ENCODE assay signal across 11 mouse cellular contexts in the genomic region with DNA sequence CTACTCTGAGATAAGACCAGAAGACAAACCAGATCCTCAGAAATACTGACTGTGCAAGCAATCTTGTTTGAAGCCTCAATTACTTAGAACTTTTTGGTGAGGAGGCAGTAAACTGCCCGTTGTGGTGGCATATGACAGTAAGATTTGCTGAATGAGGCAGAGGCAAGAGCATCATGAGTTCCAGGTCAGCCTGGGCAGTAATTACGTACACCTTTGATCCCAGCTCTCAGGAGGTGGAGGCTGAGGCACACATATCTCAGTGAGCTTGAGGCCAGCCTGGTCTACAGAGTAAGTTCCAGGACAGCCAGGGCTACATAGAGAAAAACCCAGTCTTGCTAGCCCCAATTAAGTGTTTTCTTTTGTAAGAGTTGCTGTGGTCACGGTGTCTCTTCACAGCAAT. TPM values are rescaled to one million over a fixed set of nuclear protein-coding genes. Genes with fewer than 3 reads are reported as not detected.
DNase-seq lines count a peak whose midpoint lies in the region; ATAC-seq and TF ChIP-seq lines count a peak whose summit lies in the region.
"Had no signal": no experiment of that assay in that cellular context is flagged by ENCODE, and none has a peak within 500 bp of the region (broad histone marks: within the 10 kb centered on the region; RNA-seq: fewer than 3 reads in every experiment).

No protein-coding gene starts in this region.

- no peak for TF ChIP-seq EP300 in heart, postnatal 0 days (IDR thresholded peaks at IDR 0.05; ENCODE audit: low read depth)

- ATAC-seq in heart, postnatal 0 days (ENCODE audit: insufficient read depth, low read depth): no peak
- ATAC-seq in hindbrain, embryonic 15.5 days (ENCODE audit: low FRiP score, low read depth): no peak
- no peak for ATAC-seq in neural tube, embryonic 12.5 days (ENCODE audit: low FRiP score, low read depth)

- no peak overlapping the region for H3K9ac ChIP-seq in heart, postnatal 0 days (replicated peaks; ENCODE audit: low read depth, low read length)
- H3K9ac ChIP-seq in hindbrain, embryonic 15.5 days: no peak overlapping the region
- H3K9ac ChIP-seq in neural tube, embryonic 12.5 days: no peak overlapping the region
- H3K9ac ChIP-seq: liver, embryonic 13.5 days had no signal

- 0 out of 2 replicates have a peak, but pooled peaks cover 9% of the 10 kb centered on the region for H3K36me3 ChIP-seq in heart, postnatal 0 days (replicated peaks; ENCODE audit: control insufficient read depth, insufficient read depth, low read length)
- H3K36me3 ChIP-seq in hindbrain, embryonic 15.5 days: 0 out of 2 replicates have a peak, but pooled peaks cover 3% of the 10 kb centered on the region
- H3K36me3 ChIP-seq in neural tube, embryonic 12.5 days: no peaks in the 10 kb centered on the region
- H3K36me3 ChIP-seq: liver, embryonic 13.5 days had no signal

- H3K27me3 ChIP-seq in heart, postnatal 0 days (ENCODE audit: control insufficient read depth, insufficient read depth, low read length): no peaks in the 10 kb centered on the region
- no peaks in the 10 kb centered on the region for H3K27me3 ChIP-seq in hindbrain, embryonic 15.5 days
- H3K27me3 ChIP-seq in neural tube, embryonic 12.5 days (replicated peaks): no peaks in the 10 kb centered on the region
- H3K27me3 ChIP-seq: liver, embryonic 13.5 days had no signal

- H3K9me3 ChIP-seq in heart, postnatal 0 days (replicated peaks; ENCODE audit: control insufficient read depth, low read length): no peaks in the 10 kb centered on the region
- H3K9me3 ChIP-seq in hindbrain, embryonic 15.5 days: no peaks in the 10 kb centered on the region
- H3K9me3 ChIP-seq in neural tube, embryonic 12.5 days: no peaks in the 10 kb centered on the region
- H3K9me3 ChIP-seq: liver, embryonic 13.5 days had no signal

- H3K4me3 ChIP-seq in heart, postnatal 0 days (ENCODE audit: low read depth, low read length): no peak overlapping the region
- H3K4me3 ChIP-seq in embryonic fibroblast, embryonic 13.5 days (ENCODE audit: insufficient read depth, low read length): no peak overlapping the region
- H3K4me3 ChIP-seq in hindbrain, embryonic 15.5 days: no peak overlapping the region
- H3K4me3 ChIP-seq in neural tube, embryonic 12.5 days: no peak overlapping the region
- H3K4me3 ChIP-seq: liver, embryonic 13.5 days had no signal

- no peak overlapping the region for H3K4me2 ChIP-seq in heart, postnatal 0 days (ENCODE audit: low read depth, low read length)
- H3K4me2 ChIP-seq in hindbrain, embryonic 15.5 days: 0 out of 2 replicates have a peak overlapping the region, but pooled peaks have one; percentile 23
- H3K4me2 ChIP-seq in neural tube, embryonic 12.5 days (replicated peaks): peak overlapping the region; percentile 40; the same call in 1 of the 2 replicates
- H3K4me2 ChIP-seq: liver, embryonic 13.5 days had no signal

- H3K27ac ChIP-seq in heart, postnatal 0 days (ENCODE audit: low read depth): peak overlapping the region; percentile 50
- peak overlapping the region; percentile 44; the same call in 1 of the 2 replicates for H3K27ac ChIP-seq in embryonic fibroblast, embryonic 13.5 days (ENCODE audit: insufficient read depth, low read length)
- H3K27ac ChIP-seq in hindbrain, embryonic 15.5 days (replicated peaks): peak overlapping the region; percentile 76
- 0 out of 2 replicates have a peak overlapping the region, but pooled peaks have one; percentile 6 for H3K27ac ChIP-seq in neural tube, embryonic 12.5 days
- H3K27ac ChIP-seq: kidney, postnatal 0 days; liver, embryonic 13.5 days had no signal

- TF ChIP-seq POLR2A in embryonic fibroblast, embryonic 13.5 days (IDR thresholded peaks at IDR 0.05; ENCODE audit: low read depth, low read length): no peak

- TF ChIP-seq CTCF in heart, postnatal 0 days (IDR thresholded peaks at IDR 0.05; ENCODE audit: low read depth): no peak
- no peak for TF ChIP-seq CTCF in embryonic fibroblast, embryonic 13.5 days (IDR thresholded peaks at IDR 0.05; ENCODE audit: borderline replicate concordance, insufficient read depth, low read length)

- no peak for DNase-seq in heart, postnatal 0 days (ENCODE audit: low spot score)
- DNase-seq in heart, adult 18-20 months: no peak
- no peak for DNase-seq in thymus, postnatal 10 days (ENCODE audit: low spot score in 2 of 2)
- no peak for DNase-seq in right cerebral cortex, adult 2 months (ENCODE audit: low spot score in 2 of 2)
- DNase-seq in adrenal gland, adult 8-10 months: no peak
- DNase-seq: liver, embryonic 13.5 days; right cerebral cortex, postnatal 14 days had no signal

- WGBS in heart, postnatal 0 days: 69% methylated on average over 3 of the region's 3 CpGs
- WGBS in hindbrain, embryonic 15.5 days: 40% methylated on average over 3 of the region's 3 CpGs
- 50% methylated on average over 3 of the region's 3 CpGs for WGBS in neural tube, embryonic 12.5 days

- H3K4me1 ChIP-seq in heart, postnatal 0 days (ENCODE audit: control insufficient read depth, insufficient read depth): 0 out of 2 replicates have a peak, but pooled peaks cover 5% of the 10 kb centered on the region
- peaks cover 5% of the 10 kb centered on the region for H3K4me1 ChIP-seq in embryonic fibroblast, embryonic 13.5 days (ENCODE audit: control insufficient read depth, insufficient read depth, low read length)
- H3K4me1 ChIP-seq in hindbrain, embryonic 15.5 days (replicated peaks): peaks cover 13% of the 10 kb centered on the region
- H3K4me1 ChIP-seq in neural tube, embryonic 12.5 days: peaks cover 12% of the 10 kb centered on the region
- H3K4me1 ChIP-seq: liver, embryonic 13.5 days had no signal

RNA-seq across cellular contexts. Expression of a gene that starts 48.9 kb away (rescaled TPM):
- 99.5 and 130 TPM in 2 replicates for total RNA-seq in heart, postnatal 0 days (2014; rRNA removed; ENCODE audit: low replicate concordance)
- 37.2 and 38.6 TPM in 2 replicates for polyA plus RNA-seq in heart, postnatal 0 days (2015; fragmentation: Nextera tagmentation; extraction: Ambion mirVana)
- 10 to 100 TPM; 52.9 to 56.9 TPM for total RNA-seq in heart, adult 18-20 months (2021)
- 116 and 146 TPM in 2 replicates for polyA plus RNA-seq in embryonic fibroblast, embryonic 13.5 days (2011; ENCODE audit: insufficient read length, low read depth, missing spikeins)
- polyA plus RNA-seq in hindbrain, embryonic 15.5 days (2015; fragmentation: Nextera tagmentation; extraction: Ambion mirVana): 20.7 and 21.4 TPM in 2 replicates
- 35.5 and 37.5 TPM in 2 replicates for polyA plus RNA-seq in neural tube, embryonic 12.5 days (2016; fragmentation: Nextera tagmentation; extraction: Ambion mirVana)
- total RNA-seq in adrenal gland, adult 8-10 months (2022): 10 to 100 TPM; 60.5 to 74.7 (median 67.1) TPM

Comparison
In these comparisons a context has a peak if more than half of its experiments do, and no peak if none do; other contexts are left out.
1. H3K27ac ChIP-seq: peak in every context shown above with its lines; median percentile 76 in hindbrain, embryonic 15.5 days; 50 in heart, postnatal 0 days; 44 in embryonic fibroblast, embryonic 13.5 days; 6 in neural tube, embryonic 12.5 days.